Mouse (Mus musculus): Measurements from ENCODE around the gene Apoa2. TPM values are rescaled to one million over a fixed set of nuclear protein-coding genes. Genes with fewer than 3 reads are reported as not detected.

The Apoa2 gene
- total RNA-seq, 2 experiments from 2014 or later = 1.6 to 4.0 TPM

GRCm38 (mm10) chr1:171251594-171252324, 26.9 kb downstream of the Apoa2 start:
- DNase-seq = peak; percentile 53 to 60
- intact Hi-C loops (cut with DNase I) = no loop called here

GRCm38 (mm10) chr1:171252415-171252814, 27.6 kb downstream of the Apoa2 start:
- intact Hi-C loops (cut with DNase I) = no loop called here
- DNase-seq = no peak

GRCm38 (mm10) chr1:171256095-171256818, 31.4 kb downstream of the Apoa2 start:
- DNase-seq = no peak
- intact Hi-C loops (cut with DNase I) = loop anchor here (2.0 kb wide), 2 partner anchors 33 to 137 kb away; partner anchors contain the start of gene Tomm40l

- intact Hi-C loops (cut with DNase I) = loop anchor here (2.0 kb wide), 2 partner anchors 34 to 138 kb away; partner anchors contain the start of gene Tomm40l
- peak; percentile 66 to 79 for DNase-seq
Measured at GRCm38 (mm10) chr1:171256937-171257548, 32.2 kb downstream of the Apoa2 start.

GRCm38 (mm10) chr1:171257781-171258180, 32.9 kb downstream of the Apoa2 start:
- intact Hi-C loops (cut with DNase I) = loop anchor here (2.0 kb wide), 2 partner anchors 35 to 139 kb away; partner anchors contain the start of gene Tomm40l
- no peak for DNase-seq

GRCm38 (mm10) chr1:171258921-171259320, 34.1 kb downstream of the Apoa2 start:
- intact Hi-C loops (cut with DNase I) = no loop called here
- no peak for DNase-seq

GRCm38 (mm10) chr1:171260316-171260715, 35.5 kb downstream of the Apoa2 start:
- intact Hi-C loops (cut with DNase I) = no loop called here
- DNase-seq = no peak

- DNase-seq = peak; percentile 68 to 82
- intact Hi-C loops (cut with DNase I) = no loop called here
Measured at GRCm38 (mm10) chr1:171262594-171263130, 37.8 kb downstream of the Apoa2 start.

- intact Hi-C loops (cut with DNase I) = no loop called here
- DNase-seq = peak in 1 of 2 experiments; percentile 60
Measured at GRCm38 (mm10) chr1:171263185-171263611, 38.3 kb downstream of the Apoa2 start.

GRCm38 (mm10) chr1:171263666-171264461, 39.0 kb downstream of the Apoa2 start:
- DNase-seq = no peak
- intact Hi-C loops (cut with DNase I) = no loop called here

- DNase-seq = no peak
- intact Hi-C loops (cut with DNase I) = no loop called here
Measured at GRCm38 (mm10) chr1:171265971-171266744, 41.3 kb downstream of the Apoa2 start.

- DNase-seq = no peak
- intact Hi-C loops (cut with DNase I) = no loop called here
Measured at GRCm38 (mm10) chr1:171268341-171268740, 43.5 kb downstream of the Apoa2 start.

- intact Hi-C loops (cut with DNase I) = no loop called here
- peak; percentile 95 to 98 for DNase-seq
Measured at GRCm38 (mm10) chr1:171269848-171270572, 45.2 kb downstream of the Apoa2 start, which contains the start of gene B4galt3. B4galt3 (plus strand) TSS chr1:171270328.

- intact Hi-C loops (cut with DNase I) = no loop called here
- DNase-seq = no peak
Measured at GRCm38 (mm10) chr1:171270573-171270900, 45.7 kb downstream of the Apoa2 start.

GRCm38 (mm10) chr1:171271196-171271595, 46.3 kb downstream of the Apoa2 start:
- no peak for DNase-seq
- intact Hi-C loops (cut with DNase I) = no loop called here

GRCm38 (mm10) chr1:171271622-171272021, 46.8 kb downstream of the Apoa2 start:
- no peak for DNase-seq
- intact Hi-C loops (cut with DNase I) = no loop called here

GRCm38 (mm10) chr1:171272086-171272485, 47.2 kb downstream of the Apoa2 start:
- DNase-seq = no peak

GRCm38 (mm10) chr1:171274171-171274570, 49.3 kb downstream of the Apoa2 start:
- no peak for DNase-seq
- intact Hi-C loops (cut with DNase I) = no loop called here

More at GRCm38 (mm10) chr1:171272086-171272485, 47.2 kb downstream of the Apoa2 start:
- intact Hi-C loops (cut with DNase I) = no loop called here

Data from heart, postnatal 14 days (tissue).